Mouse (Mus musculus): ENCODE measurements around the gene Atg5.
"Not testable (repeated sequence)": the region's sequence is repeated elsewhere in the genome, so short reads cannot be mapped to it uniquely, and the experiment has no call there.

Atg5 gene

DNA sequence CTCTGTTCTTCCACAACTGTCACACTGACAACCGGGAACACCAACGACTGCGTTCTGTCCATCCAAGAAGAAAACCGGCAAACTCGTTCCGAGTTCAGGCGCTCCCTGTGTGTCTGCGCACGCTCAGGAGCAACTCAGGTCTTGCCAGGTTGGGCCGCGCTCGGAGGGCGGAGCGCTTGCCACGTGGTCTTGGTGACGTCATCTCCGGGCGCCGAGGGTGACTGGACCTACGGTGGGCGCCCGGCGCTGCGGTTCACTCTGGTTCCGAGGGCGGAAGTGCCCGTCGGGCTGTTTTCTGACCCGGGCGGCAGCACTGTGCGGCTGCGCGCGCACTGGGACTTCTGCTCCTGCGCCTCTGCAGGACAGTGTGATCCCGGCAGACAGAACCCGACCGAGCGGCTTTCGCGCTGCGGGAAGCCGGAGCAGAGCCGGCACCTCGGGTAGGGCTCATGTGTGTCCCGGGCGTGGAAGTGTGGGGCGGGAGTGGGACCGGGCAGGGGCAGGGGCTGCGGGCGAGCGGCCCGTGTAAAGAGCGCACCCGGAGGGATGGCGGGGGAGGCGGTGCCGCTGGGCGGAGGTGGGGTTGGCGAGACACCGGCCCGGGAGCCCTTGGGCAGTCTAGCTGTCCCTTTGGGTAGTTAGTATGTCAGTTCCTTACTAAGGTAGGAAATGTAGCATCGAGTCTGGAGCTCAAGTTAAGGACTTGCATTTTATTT lies at the start of gene Atg5:
Gene Atg5 (plus strand): TSS at position 214 of the 716 bp plus-strand sequence.
- DNase-seq = peak; percentile 98

GRCm38 (mm10) chr10:44219073-44219472 lies 49.1 kb upstream of the Atg5 start:
- not testable (repeated sequence) for DNase-seq

- no peak for DNase-seq
Observed at GRCm38 (mm10) chr10:44224345-44224744, 43.8 kb upstream of the Atg5 start.

- DNase-seq = not testable (repeated sequence)
Observed at GRCm38 (mm10) chr10:44233351-44233750, 34.8 kb upstream of the Atg5 start.

DNA sequence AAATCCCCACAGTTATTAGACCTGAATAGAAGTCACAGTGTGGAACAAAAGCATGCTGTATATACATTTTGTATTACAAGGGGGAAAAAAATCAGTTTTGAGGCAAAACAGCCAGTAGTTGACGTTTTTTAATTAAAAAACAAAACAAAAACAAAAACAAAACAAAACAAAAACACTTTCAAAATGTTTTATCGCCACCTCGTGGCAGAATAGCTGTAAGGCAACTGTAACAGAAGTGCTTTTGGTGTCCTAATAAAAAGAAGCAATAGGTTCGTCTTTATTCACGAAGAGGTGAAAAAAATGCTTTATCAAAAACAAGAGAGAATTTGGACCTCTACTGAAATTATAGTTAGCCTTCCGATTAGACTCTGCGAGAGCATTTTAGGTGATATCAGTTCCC lies 32.9 kb upstream of the Atg5 start:
- not testable (repeated sequence) for DNase-seq

DNA sequence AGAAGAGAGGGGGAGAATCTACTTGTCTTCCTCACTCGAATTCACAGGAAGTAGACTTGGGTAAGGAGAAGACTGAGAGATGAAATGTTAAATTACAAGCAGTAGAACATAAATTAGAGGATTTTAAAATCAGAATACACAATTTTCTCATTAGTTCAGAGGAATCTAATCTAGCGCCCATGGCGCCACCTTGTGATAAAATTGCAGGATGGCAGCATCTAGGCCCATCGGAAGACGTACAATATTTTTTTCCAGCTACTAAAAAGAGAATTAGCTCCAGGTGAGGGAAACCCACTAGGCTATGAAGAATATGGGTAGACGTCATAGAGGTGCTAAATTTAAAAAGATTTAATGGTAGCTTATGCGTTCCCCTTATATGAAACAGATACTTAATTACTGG lies 11.5 kb upstream of the Atg5 start:
- no peak for DNase-seq

DNA sequence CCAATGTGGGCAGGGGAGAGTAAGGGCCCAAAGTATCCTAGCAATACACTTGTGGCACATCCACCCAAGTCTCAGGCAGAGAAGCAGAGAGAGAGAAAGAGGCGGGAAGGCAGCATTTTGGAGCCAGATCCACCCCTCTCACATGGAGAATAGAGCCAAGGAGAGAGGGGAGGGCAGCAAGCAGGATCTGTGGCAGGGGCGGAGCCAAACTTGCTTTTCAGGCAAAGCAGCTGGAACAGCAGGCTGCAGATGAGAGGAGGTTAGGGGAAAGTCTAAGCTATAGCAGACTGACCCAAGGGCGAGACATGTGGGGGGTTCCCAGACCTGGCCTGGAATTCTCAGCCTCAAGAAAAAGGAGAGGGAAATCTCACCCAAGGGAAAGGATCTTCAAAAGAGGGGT lies 2.3 kb upstream of the Atg5 start:
- no peak for DNase-seq

DNA sequence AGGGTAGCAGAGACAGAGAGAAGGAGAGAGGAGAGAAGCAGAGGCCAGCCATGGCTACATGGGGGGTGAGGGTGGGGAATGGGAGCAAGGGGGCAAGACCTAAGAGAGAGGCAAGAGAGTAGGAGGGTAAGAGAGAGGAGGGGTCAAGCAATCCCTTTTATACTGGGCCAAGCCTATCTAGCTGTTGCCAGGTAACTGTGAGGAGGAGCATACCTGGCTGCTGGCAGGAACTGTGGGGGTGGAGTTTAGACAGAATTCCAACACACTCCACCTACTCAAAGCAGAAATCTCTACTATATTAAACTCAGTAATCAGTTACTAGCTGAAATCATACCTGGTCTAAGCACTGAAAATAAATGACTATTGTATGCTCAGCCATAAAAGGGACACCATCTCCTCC lies 1.6 kb upstream of the Atg5 start:
- DNase-seq = no peak

- DNase-seq = no peak
Observed at GRCm38 (mm10) chr10:44267426-44268142, 574 bp upstream of the Atg5 start.

- DNase-seq = no peak
Observed at GRCm38 (mm10) chr10:44269211-44269610, 1.1 kb downstream of the Atg5 start.

- DNase-seq = no peak
Observed at GRCm38 (mm10) chr10:44282323-44282722, 14.2 kb downstream of the Atg5 start.

- peak; percentile 27 for DNase-seq
Observed at GRCm38 (mm10) chr10:44285106-44285505, 16.9 kb downstream of the Atg5 start.

GRCm38 (mm10) chr10:44285935-44286334 lies 17.8 kb downstream of the Atg5 start:
- DNase-seq = no peak

DNA sequence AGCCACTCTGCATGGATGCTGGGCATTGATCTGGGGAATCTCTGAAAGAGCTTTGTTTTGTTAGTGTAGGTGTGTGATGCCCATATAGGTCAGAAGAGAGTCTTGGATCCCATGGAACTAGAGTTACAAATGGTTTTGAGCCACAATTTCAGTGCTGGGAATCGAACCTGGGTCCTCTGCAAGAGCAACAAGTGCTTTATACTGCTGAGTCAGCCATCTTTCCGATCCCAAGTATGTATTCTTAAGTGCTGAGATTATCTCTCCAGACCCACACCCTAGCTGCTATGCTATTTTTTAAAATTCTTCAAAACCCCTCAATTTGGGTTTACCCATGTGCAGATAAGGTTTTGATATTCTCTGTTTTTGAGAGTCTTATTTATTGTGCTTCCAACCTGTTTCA lies 22.7 kb downstream of the Atg5 start:
- no peak for DNase-seq

DNA sequence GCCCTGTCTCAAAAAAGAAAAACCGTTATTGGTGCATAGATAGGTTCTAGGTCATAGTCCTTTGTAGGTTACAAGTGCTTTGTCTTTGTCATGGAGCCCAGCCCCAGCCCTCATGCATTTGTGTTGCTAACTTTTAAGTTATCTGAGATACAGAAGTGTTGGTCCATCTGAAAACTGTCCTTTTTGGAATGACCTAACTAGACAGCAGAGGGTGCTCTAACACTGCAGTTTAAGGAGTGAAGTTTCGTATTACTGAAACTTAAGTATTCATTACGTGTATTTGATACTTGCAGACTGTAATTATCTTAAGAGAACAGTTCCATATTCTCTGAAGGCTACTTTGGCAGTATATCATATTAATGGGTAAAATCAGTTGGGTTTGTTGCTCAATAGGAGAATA lies 24.0 kb downstream of the Atg5 start:
- DNase-seq = no peak

- DNase-seq = no peak
Observed at GRCm38 (mm10) chr10:44299165-44299564, 31.0 kb downstream of the Atg5 start.

DNA sequence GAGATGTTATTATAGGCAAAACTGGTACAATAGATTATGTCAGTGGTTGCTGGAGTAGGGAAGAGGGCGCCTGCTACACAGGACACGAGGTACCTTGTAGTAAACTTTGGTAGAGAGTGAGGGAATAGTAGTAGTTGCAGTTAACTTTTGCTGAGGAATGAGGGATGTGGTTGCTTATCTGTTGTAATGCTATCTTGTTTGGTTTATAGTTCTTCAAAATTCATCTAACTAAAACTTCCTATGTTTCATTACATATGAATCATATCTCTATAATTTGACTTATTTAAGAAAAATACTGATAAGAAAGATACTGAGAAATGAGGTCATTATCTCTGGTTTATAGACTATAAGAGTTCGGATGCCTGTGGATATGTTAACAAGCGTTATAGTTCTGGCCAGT lies 31.9 kb downstream of the Atg5 start:
- no peak for DNase-seq

GRCm38 (mm10) chr10:44303648-44304329 lies 35.6 kb downstream of the Atg5 start:
- DNase-seq = peak; percentile 26

DNA sequence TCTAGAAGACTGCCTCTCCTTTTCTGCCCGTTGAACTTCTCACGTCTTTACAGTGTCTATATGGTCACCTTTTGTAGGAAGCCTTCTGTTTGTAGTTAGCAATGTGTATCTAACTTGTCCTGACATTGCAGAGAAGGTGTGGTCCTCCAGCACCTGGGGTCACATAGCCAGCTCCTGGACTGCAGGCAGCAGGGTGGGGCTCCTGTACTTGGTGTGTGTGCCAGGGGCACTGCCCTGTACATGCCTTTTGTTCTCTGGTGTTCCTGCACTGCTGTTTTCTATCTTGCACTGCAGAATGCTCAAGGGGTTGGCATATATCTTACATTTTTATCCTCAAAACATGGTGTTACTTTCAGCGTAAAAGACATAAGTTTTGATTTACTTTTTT lies 36.2 kb downstream of the Atg5 start:
- no peak for DNase-seq

GRCm38 (mm10) chr10:44304845-44305244 lies 36.7 kb downstream of the Atg5 start:
- DNase-seq = no peak

DNA sequence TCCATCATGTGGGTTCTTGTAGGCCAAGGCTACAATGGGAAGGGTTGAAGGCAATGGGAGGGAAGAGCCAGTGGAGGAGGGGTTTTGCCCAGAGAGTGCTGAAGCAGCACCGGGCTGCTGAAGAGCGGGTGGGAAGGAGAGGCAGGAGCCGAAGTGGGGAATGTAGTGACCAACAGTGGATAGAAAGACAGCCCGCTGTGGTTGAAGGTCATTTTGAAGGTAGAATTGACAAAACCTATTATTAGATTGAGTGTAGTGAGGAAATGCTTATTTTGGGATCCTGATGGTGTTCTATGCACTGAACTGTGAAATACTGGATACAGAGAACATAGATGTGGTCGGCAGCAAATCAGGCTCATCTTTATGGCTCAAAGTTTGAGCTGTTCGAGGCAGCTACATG lies 38.1 kb downstream of the Atg5 start:
- DNase-seq = no peak

GRCm38 (mm10) chr10:44308280-44308679 lies 40.1 kb downstream of the Atg5 start:
- DNase-seq = no peak

GRCm38 (mm10) chr10:44309250-44309649 lies 41.1 kb downstream of the Atg5 start:
- DNase-seq = no peak

- no peak for DNase-seq
Observed at GRCm38 (mm10) chr10:44315276-44315675, 47.1 kb downstream of the Atg5 start.
